Mouse (Mus musculus): ENCODE measurements at regions not wholly inside any gene's neighbourhood (a gene's known extent, or its start where the extent isn't known, plus 50 kb on each side); places are given as distances from the start of the nearest gene placed in this dataset.
A peak's percentile ranks its signal among the peaks of the same experiment; 100 is the strongest.

DNA sequence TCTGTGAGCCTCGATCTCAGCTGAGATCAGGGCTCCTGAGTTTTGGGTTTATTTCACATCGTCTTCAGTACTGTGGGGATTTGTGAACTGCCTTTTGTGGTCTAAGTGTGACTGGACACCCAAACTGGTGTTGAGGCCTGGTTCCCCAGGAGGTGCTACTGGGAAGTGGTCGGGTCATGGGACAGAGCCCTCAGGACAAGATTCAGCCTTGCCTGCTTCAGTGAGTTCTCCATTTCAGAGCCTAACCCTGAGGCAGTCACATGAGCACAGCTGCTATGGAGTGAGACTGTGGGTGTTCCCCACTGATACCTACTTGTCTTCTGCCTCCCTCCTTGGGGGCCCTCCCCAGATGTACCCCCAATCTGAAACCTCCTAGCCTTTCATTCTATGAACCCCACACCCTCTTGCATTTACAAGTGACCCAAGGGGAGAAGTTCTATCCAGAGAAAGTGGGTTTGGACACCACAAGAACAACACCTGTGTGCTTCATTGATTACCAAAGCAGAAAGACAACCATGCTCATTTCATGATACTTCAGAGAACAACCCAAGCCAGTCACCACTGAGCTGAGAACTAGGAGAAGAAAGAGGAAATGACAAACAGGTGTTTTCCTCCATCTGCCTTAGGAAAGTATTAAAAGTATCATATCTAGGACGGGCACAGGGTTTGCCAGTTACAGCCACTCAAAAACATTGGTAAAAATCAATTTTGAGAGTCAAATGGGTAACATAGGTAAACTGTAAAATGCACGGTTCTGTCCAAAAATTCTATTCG is 255.8 kb downstream of the Tle3 start:
- no peak for DNase-seq (ENCODE audit: low spot score)
- no peak overlapping the region for H3K4me3 ChIP-seq (ENCODE audit: low read depth, low read length)
- no peak overlapping the region for H3K9ac ChIP-seq (ENCODE audit: low read length)
- no peak overlapping the region for H3K4me2 ChIP-seq (ENCODE audit: low read length)
- no peak for ATAC-seq (replicated peaks; ENCODE audit: low FRiP score, low TSS enrichment, low read depth)
- no peaks in the 10 kb centered on the region for H3K36me3 ChIP-seq (ENCODE audit: control insufficient read depth, insufficient read depth, low read length)
- no peaks in the 10 kb centered on the region for H3K9me3 ChIP-seq (ENCODE audit: control insufficient read depth, low read length)
- H3K27me3 ChIP-seq (replicated peaks; ENCODE audit: control insufficient read depth, insufficient read depth, low read length): no peaks in the 10 kb centered on the region
- no peak overlapping the region for H3K27ac ChIP-seq (ENCODE audit: low read depth)
- no peaks in the 10 kb centered on the region for H3K4me1 ChIP-seq (replicated peaks; ENCODE audit: control insufficient read depth, insufficient read depth, low read length)
- 84% methylated on average over 6 of the region's 6 CpGs for WGBS

- H3K9me3 ChIP-seq (ENCODE audit: control insufficient read depth, low read length): no peaks in the 10 kb centered on the region
- no peak for ATAC-seq (replicated peaks; ENCODE audit: low FRiP score, low TSS enrichment, low read depth)
- no peak overlapping the region for H3K4me3 ChIP-seq (ENCODE audit: low read depth, low read length)
- no peaks in the 10 kb centered on the region for H3K27me3 ChIP-seq (replicated peaks; ENCODE audit: control insufficient read depth, insufficient read depth, low read length)
- H3K27ac ChIP-seq (ENCODE audit: low read depth): no peak overlapping the region
- peaks cover 5% of the 10 kb centered on the region; the same call in 1 of the 2 replicates for H3K4me1 ChIP-seq (replicated peaks; ENCODE audit: control insufficient read depth, insufficient read depth, low read length)
- WGBS: 57% methylated on average over 7 of the region's 7 CpGs
- no peak overlapping the region for H3K4me2 ChIP-seq (ENCODE audit: low read length)
- no peak for DNase-seq (ENCODE audit: low spot score)
- no peak overlapping the region for H3K9ac ChIP-seq (ENCODE audit: low read length)
- H3K36me3 ChIP-seq (ENCODE audit: control insufficient read depth, insufficient read depth, low read length): no peaks in the 10 kb centered on the region
Measured at GRCm38 (mm10) chr9:61622933-61623332, 250.8 kb downstream of the Tle3 start.

- Histone ChIP-seq H3K9me3 (ENCODE audit: control insufficient read depth, low read length) (no peaks in the 10 kb centered on the region), H3K4me2 (ENCODE audit: low read length) (no peak overlapping the region), H3K27ac (ENCODE audit: low read depth) (no peak overlapping the region), H3K36me3 (ENCODE audit: control insufficient read depth, insufficient read depth, low read length) (no peaks in the 10 kb centered on the region), H3K4me1 (replicated peaks; ENCODE audit: control insufficient read depth, insufficient read depth, low read length) (peaks cover 5% of the 10 kb centered on the region; the same call in 1 of the 2 replicates), H3K27me3 (replicated peaks; ENCODE audit: control insufficient read depth, insufficient read depth, low read length) (no peaks in the 10 kb centered on the region), H3K9ac (ENCODE audit: low read length) (no peak overlapping the region), H3K4me3 (ENCODE audit: low read depth, low read length) (no peak overlapping the region)
- no peak for ATAC-seq (replicated peaks; ENCODE audit: low FRiP score, low TSS enrichment, low read depth)
- DNase-seq (ENCODE audit: low spot score): no peak
- 84% methylated on average over 5 of the region's 5 CpGs for WGBS
Measured at GRCm38 (mm10) chr9:61621939-61622338, 249.8 kb downstream of the Tle3 start.

GRCm38 (mm10) chr9:61620786-61621185 is 248.6 kb downstream of the Tle3 start:
- H3K9ac ChIP-seq (ENCODE audit: low read length): no peak overlapping the region
- DNase-seq (ENCODE audit: low spot score) (no peak), ATAC-seq (replicated peaks; ENCODE audit: low FRiP score, low TSS enrichment, low read depth) (no peak)
- no peak overlapping the region for H3K4me3 ChIP-seq (ENCODE audit: low read depth, low read length)
- H3K27me3 ChIP-seq (replicated peaks; ENCODE audit: control insufficient read depth, insufficient read depth, low read length): no peaks in the 10 kb centered on the region
- H3K27ac ChIP-seq (ENCODE audit: low read depth): no peak overlapping the region
- WGBS: 72% methylated on average over 2 of the region's 2 CpGs
- H3K4me1 ChIP-seq (replicated peaks; ENCODE audit: control insufficient read depth, insufficient read depth, low read length): peaks cover 5% of the 10 kb centered on the region; the same call in 1 of the 2 replicates
- H3K4me2 ChIP-seq (ENCODE audit: low read length): no peak overlapping the region
- no peaks in the 10 kb centered on the region for H3K36me3 ChIP-seq (ENCODE audit: control insufficient read depth, insufficient read depth, low read length)
- H3K9me3 ChIP-seq (ENCODE audit: control insufficient read depth, low read length): no peaks in the 10 kb centered on the region

- no peaks in the 10 kb centered on the region for H3K9me3 ChIP-seq (ENCODE audit: control insufficient read depth, low read length)
- H3K36me3 ChIP-seq (ENCODE audit: control insufficient read depth, insufficient read depth, low read length): no peaks in the 10 kb centered on the region
- no peak overlapping the region for H3K27ac ChIP-seq (ENCODE audit: low read depth)
- H3K27me3 ChIP-seq (replicated peaks; ENCODE audit: control insufficient read depth, insufficient read depth, low read length): no peaks in the 10 kb centered on the region
- no peak overlapping the region for H3K4me2 ChIP-seq (ENCODE audit: low read length)
- 64% methylated on average over 4 of the region's 4 CpGs for WGBS
- no peak overlapping the region for H3K4me3 ChIP-seq (ENCODE audit: low read depth, low read length)
- H3K9ac ChIP-seq (ENCODE audit: low read length): no peak overlapping the region
- no peak for DNase-seq (ENCODE audit: low spot score)
- no peak for ATAC-seq (replicated peaks; ENCODE audit: low FRiP score, low TSS enrichment, low read depth)
- H3K4me1 ChIP-seq (replicated peaks; ENCODE audit: control insufficient read depth, insufficient read depth, low read length): peaks cover 5% of the 10 kb centered on the region; the same call in 1 of the 2 replicates
Measured at GRCm38 (mm10) chr9:61620105-61620504, 247.9 kb downstream of the Tle3 start.

DNA sequence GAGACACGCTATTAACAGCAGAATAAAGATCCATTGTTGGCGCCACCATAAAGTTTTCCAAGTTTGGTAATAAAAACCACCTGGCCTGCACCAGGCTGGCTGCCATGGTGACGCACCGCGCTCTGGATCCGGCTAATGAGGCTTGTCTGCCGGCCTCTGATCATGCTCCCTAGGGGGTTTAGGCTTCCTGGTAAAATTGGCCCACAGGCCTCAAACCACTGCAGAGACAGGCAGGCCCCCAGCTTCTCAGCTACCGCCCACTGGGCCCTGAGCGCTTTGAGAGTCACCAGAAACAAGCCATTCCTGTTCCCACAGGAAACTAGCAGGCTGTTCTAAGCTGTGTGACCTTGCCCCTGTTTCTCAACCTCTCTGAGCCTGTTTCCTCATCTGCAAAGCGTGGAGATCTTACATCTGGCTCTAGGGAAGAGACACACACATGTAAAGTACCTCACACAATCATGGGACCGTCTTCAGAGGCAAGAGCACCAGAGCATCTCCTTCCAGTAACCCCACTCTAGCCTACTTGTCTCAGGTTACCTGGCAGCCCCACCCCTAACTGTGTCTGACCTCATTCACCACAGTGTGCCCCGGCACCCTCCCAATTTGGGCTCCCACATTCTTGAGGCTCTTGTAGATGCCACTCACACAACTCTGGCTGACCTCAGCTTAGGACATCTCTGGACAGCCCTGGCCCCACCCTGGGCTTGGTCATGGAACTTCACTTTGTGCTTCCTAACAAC is 246.5 kb downstream of the Tle3 start:
- ATAC-seq (replicated peaks; ENCODE audit: low FRiP score, low TSS enrichment, low read depth): peak; percentile 47; the same call in 1 of the 2 replicates
- no peak overlapping the region for H3K4me2 ChIP-seq (ENCODE audit: low read length)
- no peak overlapping the region for H3K4me3 ChIP-seq (ENCODE audit: low read depth, low read length)
- no peaks in the 10 kb centered on the region for H3K9me3 ChIP-seq (ENCODE audit: control insufficient read depth, low read length)
- H3K27ac ChIP-seq (ENCODE audit: low read depth): no peak overlapping the region
- no peaks in the 10 kb centered on the region for H3K27me3 ChIP-seq (replicated peaks; ENCODE audit: control insufficient read depth, insufficient read depth, low read length)
- 42% methylated on average over 12 of the region's 12 CpGs for WGBS
- H3K9ac ChIP-seq (ENCODE audit: low read length): no peak overlapping the region
- no peaks in the 10 kb centered on the region for H3K36me3 ChIP-seq (ENCODE audit: control insufficient read depth, insufficient read depth, low read length)
- DNase-seq (ENCODE audit: low spot score): peak; percentile 65
- H3K4me1 ChIP-seq (replicated peaks; ENCODE audit: control insufficient read depth, insufficient read depth, low read length): peaks cover 5% of the 10 kb centered on the region; the same call in 1 of the 2 replicates

DNA sequence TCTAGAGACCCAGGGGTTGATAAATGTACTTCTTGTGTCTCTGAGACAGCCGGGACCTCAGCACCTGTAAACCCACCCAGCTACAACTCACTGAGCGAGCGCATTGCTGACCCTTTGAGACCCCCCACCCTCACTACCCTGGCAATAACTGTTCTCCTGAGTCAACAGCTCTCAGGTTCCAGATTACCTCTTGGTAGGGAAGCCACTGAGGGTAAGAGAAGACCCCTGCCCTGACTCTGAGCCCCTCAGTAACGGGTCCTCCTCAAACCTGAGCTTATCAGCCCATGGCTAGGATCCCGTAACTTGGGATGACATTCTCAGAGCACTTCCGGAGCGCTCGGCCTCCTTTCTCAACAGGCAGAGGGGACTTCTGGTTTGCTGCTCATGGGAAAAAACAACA is 245.8 kb downstream of the Tle3 start:
- 77% methylated on average over 8 of the region's 8 CpGs for WGBS
- 0 out of 2 replicates have a peak, but pooled peaks cover 3% of the 10 kb centered on the region for H3K9me3 ChIP-seq (ENCODE audit: control insufficient read depth, low read length)

DNA sequence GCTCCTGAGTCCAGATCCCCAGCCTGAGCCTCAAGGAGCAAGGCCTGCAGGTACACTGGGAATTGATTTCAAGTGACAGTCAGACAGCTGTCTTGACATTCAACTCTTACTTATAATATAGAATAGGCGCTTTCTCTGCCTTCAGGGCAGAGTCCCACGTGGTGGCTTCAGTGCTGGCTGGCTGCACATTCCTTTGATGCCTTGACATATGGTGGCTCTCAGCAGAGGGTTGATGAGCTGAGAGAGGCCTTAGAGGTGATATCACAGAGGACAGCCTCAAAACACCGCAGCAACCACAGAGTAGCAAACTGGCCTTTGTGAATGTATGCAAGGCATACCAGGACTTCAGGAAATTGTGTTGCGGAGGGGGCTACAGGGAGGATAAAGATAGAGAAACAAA is 243.4 kb downstream of the Tle3 start:
- WGBS: 58% methylated on average over 4 of the region's 4 CpGs

More for the DNA sequence above, 245.8 kb downstream of the Tle3 start:
- DNase-seq (ENCODE audit: low spot score) (no peak), ATAC-seq (replicated peaks; ENCODE audit: low FRiP score, low TSS enrichment, low read depth) (no peak)
- H3K27me3 ChIP-seq (replicated peaks; ENCODE audit: control insufficient read depth, insufficient read depth, low read length): no peaks in the 10 kb centered on the region
- no peak overlapping the region for H3K4me2 ChIP-seq (ENCODE audit: low read length)
- no peak overlapping the region for H3K9ac ChIP-seq (ENCODE audit: low read length)
- no peak overlapping the region for H3K4me3 ChIP-seq (ENCODE audit: low read depth, low read length)
- no peak overlapping the region for H3K27ac ChIP-seq (ENCODE audit: low read depth)
- peaks cover 5% of the 10 kb centered on the region; the same call in 1 of the 2 replicates for H3K4me1 ChIP-seq (replicated peaks; ENCODE audit: control insufficient read depth, insufficient read depth, low read length)
- H3K36me3 ChIP-seq (ENCODE audit: control insufficient read depth, insufficient read depth, low read length): no peaks in the 10 kb centered on the region

More for the DNA sequence above, 243.4 kb downstream of the Tle3 start:
- no peak for ATAC-seq (replicated peaks; ENCODE audit: low FRiP score, low TSS enrichment, low read depth)
- Histone ChIP-seq H3K4me3 (ENCODE audit: low read depth, low read length) (no peak overlapping the region), H3K27me3 (replicated peaks; ENCODE audit: control insufficient read depth, insufficient read depth, low read length) (no peaks in the 10 kb centered on the region), H3K9me3 (ENCODE audit: control insufficient read depth, low read length) (0 out of 2 replicates have a peak, but pooled peaks cover 3% of the 10 kb centered on the region), H3K36me3 (ENCODE audit: control insufficient read depth, insufficient read depth, low read length) (no peaks in the 10 kb centered on the region), H3K4me1 (replicated peaks; ENCODE audit: control insufficient read depth, insufficient read depth, low read length) (peaks cover 5% of the 10 kb centered on the region; the same call in 1 of the 2 replicates), H3K4me2 (ENCODE audit: low read length) (no peak overlapping the region), H3K27ac (ENCODE audit: low read depth) (no peak overlapping the region), H3K9ac (ENCODE audit: low read length) (no peak overlapping the region)
- no peak for DNase-seq (ENCODE audit: low spot score)
